Mouse (Mus musculus) limb, embryonic 13.5 days (tissue): ENCODE data around the gene Etfdh. TPM values are rescaled to one million over a fixed set of nuclear protein-coding genes. Genes with fewer than 3 reads are reported as not detected.

Experiments used
- ATAC-seq: fragments of 200-750 bp; cut with Nextera tagmentation; 2 replicates; pipeline ENCODE4 v1.8.0; 2017; ENCODE audit warnings: low read depth, moderate number of reproducible peaks, moderate TSS enrichment; ENCODE audit not compliant: low FRiP score
- H3K27ac ChIP-seq: fragments of 300-500 bp; sonication (generic); 2 replicates; pipeline ENCODE4 v1.5.1; 2015; ENCODE audit warnings: inconsistent platforms, mild to moderate bottlenecking, moderate library complexity
- H3K27me3 ChIP-seq: fragments of 300-500 bp; sonication (generic); 2 replicates; pipeline ENCODE4 v1.6.1; 2015; ENCODE audit warnings: mild to moderate bottlenecking, inconsistent platforms
- H3K36me3 ChIP-seq: fragments of 300-500 bp; sonication (generic); 2 replicates; pipeline ENCODE4 v1.6.1; 2015; ENCODE audit warnings: inconsistent platforms, mild to moderate bottlenecking, moderate library complexity
- H3K4me1 ChIP-seq: fragments of 300-500 bp; sonication (generic); 2 replicates; pipeline ENCODE4 v1.6.1; 2015; ENCODE audit warnings: inconsistent platforms
- H3K4me2 ChIP-seq: fragments of 300-500 bp; sonication (generic); replicated peaks from 2 replicates; pipeline ENCODE4 v1.6.1; 2015; ENCODE audit warnings: inconsistent platforms, mild to moderate bottlenecking, moderate library complexity
- H3K4me3 ChIP-seq: fragments of 300-500 bp; sonication (generic); 2 replicates; pipeline ENCODE4 v1.5.1; 2015; ENCODE audit warnings: moderate library complexity, mild to moderate bottlenecking, inconsistent platforms
- H3K9ac ChIP-seq: fragments of 300-500 bp; sonication (generic); 2 replicates; pipeline ENCODE4 v1.6.1; 2015; ENCODE audit warnings: mild to moderate bottlenecking, inconsistent platforms
- H3K9me3 ChIP-seq: fragments of 300-500 bp; sonication (generic); 2 replicates; pipeline ENCODE4 v1.6.1; 2016; ENCODE audit warnings: inconsistent platforms
- WGBS: fragments of 180-500 bp; shearing (Covaris S2); methylation state at CpG from one replicate; pipeline ENCODE4 v1.1.7; 2015; 5-methylcytosine and 5-hydroxymethylcytosine counted together
- polyA plus RNA-seq: library from polyadenylated mRNA; unstranded; fragments of >200 nt; fragmentation: Nextera tagmentation; extraction: Ambion mirVana; gene quantifications from 2 replicates; pipeline ENCODE4 v1.2.1, GENCODE M21; 2015

Gene Etfdh
- polyA plus RNA-seq, 1 experiment from 2014 or later = 57.4 TPM

- Histone ChIP-seq H3K4me2 (no peak overlapping the region), H3K4me3 (no peak overlapping the region), H3K9ac (no peak overlapping the region), H3K27me3 (no peaks in the 10 kb centered on the region), H3K4me1 (no peaks in the 10 kb centered on the region), H3K9me3 (peaks cover 4% of the 10 kb centered on the region; the same call in 1 of the 2 replicates), H3K36me3 (peaks cover 60% of the 10 kb centered on the region), H3K27ac (no peak overlapping the region)
- WGBS = 89% methylated on average over 2 of the region's 2 CpGs
- no peak for ATAC-seq
These were observed 19.4 kb downstream of the Etfdh start for GRCm38 (mm10) chr3:79609886-79610285.

DNA sequence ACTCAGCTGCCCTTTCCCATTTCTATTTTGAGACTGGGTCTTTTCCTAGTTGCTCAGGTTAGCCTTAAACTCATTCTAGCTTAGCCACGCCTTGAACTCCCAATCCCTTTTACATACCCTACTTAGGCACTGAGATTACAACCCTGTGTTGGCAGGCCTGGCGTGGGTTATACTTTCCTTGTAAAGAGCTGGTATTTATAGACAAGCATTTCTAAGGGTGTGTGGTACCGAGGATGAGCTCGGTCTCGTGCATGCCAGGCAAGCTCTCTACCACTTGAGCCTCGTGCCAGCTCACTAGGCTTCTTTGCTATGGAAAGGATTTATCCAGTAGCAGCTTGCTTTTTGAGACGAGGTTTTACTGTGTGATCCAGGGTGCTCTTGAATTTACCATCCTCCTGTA is 33.8 kb downstream of the Etfdh start:
- Histone ChIP-seq H3K27ac (no peak overlapping the region), H3K4me3 (no peak overlapping the region), H3K4me2 (no peak overlapping the region), H3K9me3 (no peaks in the 10 kb centered on the region), H3K36me3 (peaks cover 61% of the 10 kb centered on the region), H3K27me3 (no peaks in the 10 kb centered on the region), H3K9ac (no peak overlapping the region), H3K4me1 (peaks cover 14% of the 10 kb centered on the region)
- no peak for ATAC-seq
- WGBS = 89% methylated on average over 7 of the region's 7 CpGs

GRCm38 (mm10) chr3:79591793-79592471 is 37.4 kb downstream of the Etfdh start:
- Histone ChIP-seq H3K9me3 (no peaks in the 10 kb centered on the region), H3K4me3 (peak overlapping the region; percentile 91), H3K27ac (peak overlapping the region; percentile 89), H3K9ac (peak overlapping the region; percentile 95), H3K27me3 (no peaks in the 10 kb centered on the region), H3K36me3 (peaks cover 31% of the 10 kb centered on the region), H3K4me2 (peak overlapping the region; percentile 82), H3K4me1 (peaks cover 14% of the 10 kb centered on the region)
- WGBS = 5% methylated on average over 15 of the region's 15 CpGs
- ATAC-seq = peak; percentile 8; the same call in 1 of the 2 replicates

DNA sequence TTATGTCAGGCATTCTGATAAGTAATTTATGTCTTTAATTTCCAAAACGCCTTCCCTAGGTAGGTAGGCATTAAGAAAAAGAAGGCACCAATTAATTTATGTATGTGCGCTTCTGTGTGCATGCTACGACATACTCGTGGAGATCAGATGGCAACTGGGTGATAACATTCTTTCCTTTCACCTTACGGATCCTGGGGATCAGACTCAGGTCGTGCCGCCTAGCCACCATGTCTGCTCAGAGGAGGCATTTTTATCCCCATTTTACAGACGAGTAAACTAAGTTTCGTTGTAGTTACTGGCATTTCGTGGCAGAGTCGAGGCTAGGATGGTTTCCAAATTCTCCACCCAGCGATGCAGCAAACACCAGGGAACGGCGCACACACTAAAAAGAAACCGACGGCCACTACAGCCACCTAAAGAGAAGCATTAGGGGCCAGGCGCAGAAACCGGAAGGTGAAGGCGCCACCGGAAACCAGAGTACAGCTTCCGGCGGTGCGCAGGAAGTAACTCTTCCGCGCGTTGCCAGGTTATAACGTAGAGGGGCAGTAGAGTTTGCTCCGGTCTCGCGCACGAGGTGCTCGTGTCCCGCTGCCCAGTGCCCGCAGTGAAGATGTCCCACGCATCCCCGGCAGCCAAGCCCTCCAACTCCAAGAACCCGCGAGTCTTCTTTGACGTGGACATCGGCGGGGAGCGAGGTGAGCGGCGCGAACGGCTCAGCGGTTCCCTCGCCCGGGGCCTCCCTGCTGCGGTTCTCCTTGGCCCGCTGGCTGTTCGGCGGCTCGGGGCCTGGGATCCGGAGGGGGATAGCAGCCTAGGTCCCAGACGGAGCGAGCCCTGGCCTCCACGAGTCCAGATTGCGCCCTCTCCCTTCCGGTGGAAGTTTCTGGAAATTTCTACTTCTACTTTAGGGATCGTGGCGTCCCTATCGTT is 38.2 kb downstream of the Etfdh start, which contains the start of gene Ppid:
Gene Ppid (plus strand): TSS at position 480 of the 930 bp plus-strand sequence.
- peaks cover 24% of the 10 kb centered on the region for H3K36me3 ChIP-seq
- H3K27me3 ChIP-seq = no peaks in the 10 kb centered on the region
- peak within 1 kb of the TSS; percentile 82 for H3K4me2 ChIP-seq
- H3K4me3 ChIP-seq = peak within 1 kb of the TSS; percentile 91
- H3K9me3 ChIP-seq = no peaks in the 10 kb centered on the region
- peaks cover 14% of the 10 kb centered on the region for H3K4me1 ChIP-seq
- ATAC-seq = peak; percentile 89
- 2% methylated on average over 63 of the region's 63 CpGs for WGBS
- peak within 1 kb of the TSS; percentile 89 for H3K27ac ChIP-seq
- H3K9ac ChIP-seq = peak within 1 kb of the TSS; percentile 95

GRCm38 (mm10) chr3:79589671-79590070 is 39.6 kb downstream of the Etfdh start:
- Histone ChIP-seq H3K9ac (no peak overlapping the region), H3K36me3 (peaks cover 12% of the 10 kb centered on the region), H3K27ac (no peak overlapping the region), H3K9me3 (no peaks in the 10 kb centered on the region), H3K4me3 (no peak overlapping the region), H3K4me2 (no peak overlapping the region), H3K27me3 (no peaks in the 10 kb centered on the region), H3K4me1 (peaks cover 14% of the 10 kb centered on the region)
- no peak for ATAC-seq
- 76% methylated on average over 2 of the region's 2 CpGs for WGBS

GRCm38 (mm10) chr3:79586804-79587203 is 42.5 kb downstream of the Etfdh start:
- no peak overlapping the region for H3K4me3 ChIP-seq
- H3K9me3 ChIP-seq = no peaks in the 10 kb centered on the region
- H3K4me2 ChIP-seq = no peak overlapping the region
- peaks cover under 1% of the 10 kb centered on the region; the same call in 1 of the 2 replicates for H3K4me1 ChIP-seq
- no peaks in the 10 kb centered on the region for H3K27me3 ChIP-seq
- H3K27ac ChIP-seq = no peak overlapping the region
- no peak overlapping the region for H3K9ac ChIP-seq
- WGBS = 5% methylated on average over 6 of the region's 6 CpGs
- H3K36me3 ChIP-seq = no peaks in the 10 kb centered on the region
- ATAC-seq = peak; percentile 78

DNA sequence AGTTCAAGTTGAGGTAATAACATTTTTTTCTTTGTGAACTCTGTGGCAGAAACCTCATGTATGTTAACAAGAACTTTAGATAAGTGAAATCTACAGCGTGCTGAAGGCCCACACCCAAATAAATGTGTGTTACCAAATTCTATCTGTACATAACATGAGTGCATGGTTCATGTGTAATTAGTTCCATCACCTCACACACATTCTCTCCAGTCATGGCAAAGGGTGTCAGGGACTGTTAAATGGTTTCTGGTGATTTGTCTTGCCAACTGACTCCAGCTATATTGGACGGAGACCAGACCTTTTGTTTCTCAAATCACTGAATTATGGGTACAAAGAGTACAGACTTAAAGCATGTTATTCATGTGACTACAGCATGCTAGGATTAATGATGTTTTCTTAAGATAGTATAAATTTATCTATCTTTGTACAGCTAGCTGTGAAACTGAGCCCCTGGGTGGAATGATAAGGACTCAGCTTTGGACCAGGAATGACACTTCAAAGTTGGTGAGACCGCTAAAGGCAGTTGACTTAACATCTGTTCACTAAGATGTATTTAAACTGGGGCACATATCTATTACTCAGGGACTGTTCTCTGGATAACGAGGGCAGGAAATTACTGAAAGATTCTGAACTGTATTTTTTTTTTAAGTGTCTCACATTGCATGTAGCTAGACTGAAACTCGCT is 49.3 kb downstream of the Etfdh start:
- Histone ChIP-seq H3K27ac (no peak overlapping the region), H3K36me3 (no peaks in the 10 kb centered on the region), H3K4me2 (no peak overlapping the region), H3K4me3 (no peak overlapping the region), H3K27me3 (no peaks in the 10 kb centered on the region), H3K4me1 (peaks cover 12% of the 10 kb centered on the region), H3K9ac (no peak overlapping the region), H3K9me3 (no peaks in the 10 kb centered on the region)
- WGBS = 72% methylated on average over 5 of the region's 5 CpGs
- no peak for ATAC-seq

DNA sequence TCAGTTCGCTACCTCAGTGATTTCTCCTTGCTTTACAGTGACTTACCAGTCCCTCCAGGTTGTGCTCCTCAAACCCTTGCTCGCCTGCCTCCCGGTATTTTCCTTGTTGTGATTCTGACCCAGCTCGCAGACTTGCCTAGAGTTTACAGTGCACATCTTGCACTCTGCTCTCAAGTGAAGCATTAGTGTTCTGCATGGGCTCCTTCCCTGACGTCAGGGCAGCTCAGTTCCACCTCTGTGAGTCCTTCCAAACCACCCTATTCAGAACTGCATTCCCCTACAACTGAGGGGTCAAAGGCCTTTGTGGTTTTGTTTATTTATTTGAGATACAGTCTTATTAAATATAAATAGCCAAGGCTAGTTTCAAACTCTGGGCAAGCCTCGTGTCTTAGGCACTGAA is 51.1 kb downstream of the Etfdh start:
- 77% methylated on average over 6 of the region's 6 CpGs for WGBS
- Histone ChIP-seq H3K36me3 (no peaks in the 10 kb centered on the region), H3K4me1 (peaks cover 12% of the 10 kb centered on the region), H3K27me3 (no peaks in the 10 kb centered on the region), H3K27ac (no peak overlapping the region), H3K9me3 (no peaks in the 10 kb centered on the region), H3K4me2 (no peak overlapping the region), H3K9ac (no peak overlapping the region), H3K4me3 (no peak overlapping the region)
- ATAC-seq = no peak

DNA sequence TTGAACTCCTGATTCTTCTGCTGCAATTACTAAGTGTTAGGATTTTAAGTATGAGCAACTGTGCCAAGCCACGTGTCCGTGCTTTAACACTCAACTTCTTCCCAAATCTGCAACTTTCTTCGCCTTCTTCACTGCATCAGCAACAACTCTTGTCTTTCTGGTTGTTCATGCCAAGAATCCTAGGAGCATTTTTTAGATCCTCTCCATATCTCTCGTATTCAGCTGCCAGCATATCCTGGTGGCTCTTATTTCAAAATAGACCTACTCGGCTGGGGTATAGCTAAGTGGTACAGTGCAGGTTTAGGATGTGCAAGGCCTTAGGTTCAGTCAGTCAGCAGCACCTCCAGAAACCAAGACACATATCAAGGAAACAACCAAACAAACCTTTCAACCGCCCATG is 51.7 kb downstream of the Etfdh start:
- Histone ChIP-seq H3K4me3 (no peak overlapping the region), H3K4me2 (no peak overlapping the region), H3K27ac (no peak overlapping the region), H3K4me1 (peaks cover 12% of the 10 kb centered on the region), H3K36me3 (no peaks in the 10 kb centered on the region), H3K9ac (no peak overlapping the region), H3K9me3 (no peaks in the 10 kb centered on the region), H3K27me3 (no peaks in the 10 kb centered on the region)
- WGBS = 86% methylated on average over 6 of the region's 6 CpGs
- no peak for ATAC-seq

DNA sequence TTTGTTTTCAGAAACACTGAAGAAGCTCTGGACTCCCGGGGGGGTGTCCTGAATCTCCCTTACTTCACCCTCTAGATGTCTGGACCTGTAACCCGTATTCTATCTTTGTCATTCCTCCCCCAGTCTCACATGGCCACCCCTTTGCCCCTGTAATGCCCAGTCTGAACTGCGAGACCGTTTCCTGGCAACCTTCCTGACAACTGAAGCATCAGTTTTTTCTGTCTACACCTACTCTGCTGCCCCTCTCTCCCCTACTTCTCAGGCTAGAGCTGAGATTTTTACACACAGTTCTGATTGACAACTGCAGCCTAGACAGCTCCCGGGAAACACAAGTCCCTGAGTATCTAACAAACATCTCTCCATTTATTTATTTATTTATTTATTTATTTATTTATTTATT is 52.4 kb downstream of the Etfdh start:
- Histone ChIP-seq H3K27ac (no peak overlapping the region), H3K9ac (0 out of 2 replicates have a peak overlapping the region, but pooled peaks have one; percentile 4), H3K4me2 (peak overlapping the region; percentile 44; the same call in 1 of the 2 replicates), H3K4me1 (peaks cover 12% of the 10 kb centered on the region), H3K27me3 (no peaks in the 10 kb centered on the region), H3K4me3 (no peak overlapping the region), H3K9me3 (no peaks in the 10 kb centered on the region), H3K36me3 (no peaks in the 10 kb centered on the region)
- ATAC-seq = 0 out of 2 replicates have a peak, but pooled peaks have one; percentile 42
- WGBS = 37% methylated on average over 5 of the region's 5 CpGs

- Histone ChIP-seq H3K27me3 (no peaks in the 10 kb centered on the region), H3K4me2 (peak overlapping the region; percentile 44), H3K4me1 (peaks cover 12% of the 10 kb centered on the region), H3K9ac (0 out of 2 replicates have a peak overlapping the region, but pooled peaks have one; percentile 4), H3K4me3 (no peak overlapping the region), H3K27ac (no peak overlapping the region), H3K36me3 (no peaks in the 10 kb centered on the region), H3K9me3 (no peaks in the 10 kb centered on the region)
- 7% methylated on average over 3 of the region's 3 CpGs for WGBS
- no peak for ATAC-seq
These were observed 52.9 kb downstream of the Etfdh start for GRCm38 (mm10) chr3:79576468-79576816.
